26 mouse cellular contexts compared by ENCODE assay signal in genomic region chr9:60482165-60482564, GRCm38 (mm10). TPM values are rescaled to one million over a fixed set of nuclear protein-coding genes. Genes with fewer than 3 reads are reported as not detected.
DNase-seq lines count a peak whose midpoint lies in the region; ATAC-seq and TF ChIP-seq lines count a peak whose summit lies in the region.
"Had no signal": no experiment of that assay in that cellular context is flagged by ENCODE, and none has a peak within 500 bp of the region (broad histone marks: within the 10 kb centered on the region; RNA-seq: fewer than 3 reads in every experiment).

No protein-coding gene starts in this region.

- TF ChIP-seq POLR2A in heart, adult 2 months (IDR thresholded peaks at IDR 0.05; ENCODE audit: insufficient read depth, low read depth, low read length) = no peak
- no peak for TF ChIP-seq POLR2A in MEL (IDR thresholded peaks at IDR 0.05; ENCODE audit: control insufficient read depth in 1 of 2, insufficient read depth in 1 of 2, low read depth in 1 of 2, low read length in 2 of 2, poor library complexity in 1 of 2)

- H3K36me3 ChIP-seq in heart, embryonic 14.5 days (ENCODE audit: control insufficient read depth, insufficient read depth, low read length) = no peaks in the 10 kb centered on the region
- H3K36me3 ChIP-seq in heart, adult 2 months (ENCODE audit: control insufficient read depth, insufficient read depth, low read length) = no peaks in the 10 kb centered on the region
- H3K36me3 ChIP-seq in MEL (ENCODE audit: control insufficient read depth in 1 of 2, insufficient read depth in 2 of 2, low read length in 2 of 2) = no peaks in the 10 kb centered on the region
- H3K36me3 ChIP-seq in intestine, embryonic 15.5 days = 0 out of 2 replicates have a peak, but pooled peaks cover 3% of the 10 kb centered on the region
- H3K36me3 ChIP-seq: embryonic facial prominence, embryonic 13.5 days; forebrain, embryonic 12.5 days; hindbrain, embryonic 10.5 days; liver, embryonic 13.5 days; lung, embryonic 15.5 days; midbrain, embryonic 10.5 days; neural tube, embryonic 13.5 days had no signal

- no peak for TF ChIP-seq CTCF in heart, adult 2 months (IDR thresholded peaks at IDR 0.05)
- no peak for TF ChIP-seq CTCF in MEL (IDR thresholded peaks at IDR 0.05 in 2 of 3, conservative IDR thresholded peaks at IDR 0.05 in 1 of 3; ENCODE audit: control insufficient read depth in 1 of 3, insufficient read depth in 1 of 3, low read depth in 2 of 3, low read length in 3 of 3, poor library complexity in 1 of 3, severe bottlenecking in 1 of 3)

- intact Hi-C loops in heart, adult 2 months (cut with DNase I) = no loop called here

- TF ChIP-seq EP300 in heart, adult 2 months (IDR thresholded peaks at IDR 0.05; ENCODE audit: insufficient read depth, low read depth, low read length) = no peak
- no peak for TF ChIP-seq EP300 in MEL (IDR thresholded peaks at IDR 0.05; ENCODE audit: low read depth in 1 of 2, low read length in 2 of 2)

- no peaks in the 10 kb centered on the region for H3K9me3 ChIP-seq in heart, embryonic 14.5 days (ENCODE audit: control insufficient read depth, low read length)
- no peaks in the 10 kb centered on the region for H3K9me3 ChIP-seq in MEL (replicated peaks; ENCODE audit: insufficient read depth, low read length)
- no peaks in the 10 kb centered on the region for H3K9me3 ChIP-seq in intestine, embryonic 15.5 days
- H3K9me3 ChIP-seq: embryonic facial prominence, embryonic 13.5 days; forebrain, embryonic 12.5 days; hindbrain, embryonic 10.5 days; liver, embryonic 13.5 days; lung, embryonic 15.5 days; midbrain, embryonic 10.5 days; neural tube, embryonic 13.5 days had no signal

- peaks cover 11 to 15% of the 10 kb centered on the region in 2 experiments for H3K4me1 ChIP-seq in heart, embryonic 14.5 days (ENCODE audit: control insufficient read depth in 2 of 2, insufficient read depth in 2 of 2, low read length in 2 of 2)
- H3K4me1 ChIP-seq in heart, adult 2 months (ENCODE audit: control insufficient read depth, insufficient read depth, low read length) = no peaks in the 10 kb centered on the region
- no peaks in the 10 kb centered on the region for H3K4me1 ChIP-seq in MEL (ENCODE audit: control insufficient read depth in 1 of 2, insufficient read depth in 2 of 2, low read length in 2 of 2)
- peaks cover 10% of the 10 kb centered on the region for H3K4me1 ChIP-seq in intestine, embryonic 15.5 days (replicated peaks)
- H3K4me1 ChIP-seq: forebrain, embryonic 12.5 days; hindbrain, embryonic 10.5 days; midbrain, embryonic 10.5 days; neural tube, embryonic 13.5 days had no signal

- H3K79me2 ChIP-seq in heart, adult 2 months (replicated peaks; ENCODE audit: control insufficient read depth, insufficient read depth, low read length) = no peaks in the 10 kb centered on the region
- no peaks in the 10 kb centered on the region for H3K79me2 ChIP-seq in MEL (ENCODE audit: control insufficient read depth, insufficient read depth, low read length, poor library complexity)

- 15% methylated on average over 4 of the region's 4 CpGs for WGBS in heart, embryonic 14.5 days
- 39% methylated on average over 4 of the region's 4 CpGs for WGBS in heart, adult 2 months
- WGBS in intestine, embryonic 15.5 days = 72% methylated on average over 4 of the region's 4 CpGs

- peak overlapping the region; percentile 3; the same call in 1 of the 2 replicates for H3K4me2 ChIP-seq in heart, embryonic 14.5 days (ENCODE audit: low read length)
- no peak overlapping the region for H3K4me2 ChIP-seq in intestine, embryonic 15.5 days (replicated peaks)
- H3K4me2 ChIP-seq: embryonic facial prominence, embryonic 13.5 days; forebrain, embryonic 12.5 days; liver, embryonic 13.5 days; lung, embryonic 15.5 days; neural tube, embryonic 13.5 days had no signal

- H3K9ac ChIP-seq in heart, embryonic 14.5 days (ENCODE audit: low read length) = no peak overlapping the region
- H3K9ac ChIP-seq in heart, adult 2 months (ENCODE audit: low read depth, low read length) = no peak overlapping the region
- H3K9ac ChIP-seq in MEL (ENCODE audit: control insufficient read depth, low read depth, low read length, poor library complexity, severe bottlenecking) = no peak overlapping the region
- H3K9ac ChIP-seq in intestine, embryonic 15.5 days = no peak overlapping the region
- H3K9ac ChIP-seq: embryonic facial prominence, embryonic 13.5 days; forebrain, embryonic 12.5 days; liver, embryonic 13.5 days; lung, embryonic 15.5 days; neural tube, embryonic 13.5 days had no signal

- no peaks in the 10 kb centered on the region for H3K27me3 ChIP-seq in heart, embryonic 14.5 days (ENCODE audit: control insufficient read depth, insufficient read depth, low read length)
- no peaks in the 10 kb centered on the region for H3K27me3 ChIP-seq in heart, adult 2 months (ENCODE audit: control insufficient read depth, insufficient read depth, low read length)
- H3K27me3 ChIP-seq in MEL (ENCODE audit: control insufficient read depth in 1 of 2, insufficient read depth in 2 of 2, low read length in 2 of 2) = peaks cover 0 to 2% of the 10 kb centered on the region in 2 experiments; a peak in 1 of 4 replicates
- no peaks in the 10 kb centered on the region for H3K27me3 ChIP-seq in intestine, embryonic 15.5 days (replicated peaks)
- H3K27me3 ChIP-seq: embryonic facial prominence, embryonic 13.5 days; forebrain, embryonic 12.5 days; liver, embryonic 13.5 days; lung, embryonic 15.5 days; neural tube, embryonic 13.5 days had no signal

- no peak for DNase-seq in heart, adult 2 months
- DNase-seq in MEL (ENCODE audit: low read depth, low spot score) = peak; percentile 3
- DNase-seq in embryo, embryonic 9.5 days (ENCODE audit: extremely low spot score) = no peak
- DNase-seq: adrenal gland, postnatal 10 days; cerebellum, adult 18-20 months; cerebellum, postnatal 14 days; kidney, adult 11 months; layer of hippocampus, adult 9-11 months; liver, embryonic 13.5 days; thymus, postnatal 25 days had no signal

- peak overlapping the region; percentile 58 to 60 for H3K27ac ChIP-seq in heart, embryonic 14.5 days (replicated peaks in 1 of 2; ENCODE audit: control insufficient read depth in 1 of 2, insufficient read depth in 1 of 2, low read depth in 2 of 2, low read length in 2 of 2)
- no peak overlapping the region for H3K27ac ChIP-seq in heart, adult 2 months
- no peak overlapping the region for H3K27ac ChIP-seq in MEL (ENCODE audit: control insufficient read depth, low read depth, low read length)
- peak overlapping the region; percentile 56; the same call in 1 of the 2 replicates for H3K27ac ChIP-seq in intestine, embryonic 15.5 days
- H3K27ac ChIP-seq: embryonic facial prominence, embryonic 13.5 days; forebrain, embryonic 12.5 days; hindbrain, embryonic 10.5 days; kidney, postnatal 0 days; liver, embryonic 13.5 days; lung, embryonic 15.5 days; midbrain, embryonic 10.5 days; neural tube, embryonic 13.5 days had no signal

- no peak overlapping the region for H3K4me3 ChIP-seq in heart, embryonic 14.5 days (ENCODE audit: control insufficient read depth in 1 of 2, insufficient read depth in 1 of 2, low read depth in 1 of 2, low read length in 2 of 2)
- no peak overlapping the region for H3K4me3 ChIP-seq in heart, adult 2 months
- H3K4me3 ChIP-seq in MEL (ENCODE audit: control insufficient read depth in 1 of 2, insufficient read depth in 1 of 2, low read depth in 2 of 2, low read length in 2 of 2) = no peak overlapping the region
- H3K4me3 ChIP-seq in intestine, embryonic 15.5 days (replicated peaks) = no peak overlapping the region
- H3K4me3 ChIP-seq: embryonic facial prominence, embryonic 13.5 days; erythroblast, embryonic 14.5 days; forebrain, embryonic 12.5 days; hindbrain, embryonic 10.5 days; liver, embryonic 13.5 days; lung, embryonic 15.5 days; midbrain, embryonic 10.5 days; myocyte; neural tube, embryonic 13.5 days had no signal

- ATAC-seq in heart, embryonic 14.5 days (ENCODE audit: insufficient number of reproducible peaks, insufficient read depth, low FRiP score, low read depth) = no peak
- ATAC-seq in intestine, embryonic 15.5 days = peak; percentile 58
- ATAC-seq in megakaryocyte-erythroid progenitor cell, adult 5-6 weeks (replicated peaks; ENCODE audit: low FRiP score, low TSS enrichment, poor library complexity, severe bottlenecking) = peak; percentile 44; the same call in 1 of the 2 replicates
- no peak for ATAC-seq in megakaryocyte, adult 5-6 weeks (ENCODE audit: poor library complexity, severe bottlenecking)
- ATAC-seq: activated CD4-positive, CD25-positive, alpha-beta regulatory T cell, adult 4 months; hindbrain, embryonic 16.5 days; midbrain, embryonic 16.5 days had no signal

- TF ChIP-seq RAD21 in MEL (IDR thresholded peaks at IDR 0.05; ENCODE audit: low read depth, low read length) = no peak

TF ChIP-seq in MEL, 35 proteins besides CTCF, POLR2A, EP300 and RAD21 (continues in another document):
- TF ChIP-seq E2F4 (IDR thresholded peaks at IDR 0.05; ENCODE audit: borderline replicate concordance, low read depth, low read length) (no peak), MAZ (IDR thresholded peaks at IDR 0.05; ENCODE audit: low read depth, low read length) (no peak), TCF12 (IDR thresholded peaks at IDR 0.05; ENCODE audit: low read depth, low read length) (no peak), ELF1 (IDR thresholded peaks at IDR 0.05; ENCODE audit: low read depth, low read length) (no peak), ETS1 (IDR thresholded peaks at IDR 0.05; ENCODE audit: low read depth, low read length) (no peak), RCOR1 (IDR thresholded peaks at IDR 0.05; ENCODE audit: low read depth, low read length) (no peak), MXI1 (IDR thresholded peaks at IDR 0.05; ENCODE audit: low read depth, low read length) (no peak), MYC (IDR thresholded peaks at IDR 0.05; ENCODE audit: low read depth, low read length) (no peak), ZMIZ1 (IDR thresholded peaks at IDR 0.05; ENCODE audit: low read depth, low read length) (no peak), JUND (IDR thresholded peaks at IDR 0.05; ENCODE audit: low read depth, low read length) (no peak), MAX (IDR thresholded peaks at IDR 0.05; ENCODE audit: low read length) (no peak), NELFE (IDR thresholded peaks at IDR 0.05; ENCODE audit: low read depth, low read length) (no peak)

RNA-seq across cellular contexts. Expression of gene Thsd4, which starts 39.7 kb away (rescaled TPM):
- 9.4 and 9.5 TPM in 2 replicates for polyA plus RNA-seq in heart, embryonic 14.5 days (2014; fragmentation: Nextera tagmentation; extraction: Ambion mirVana)
- 1 to 10 TPM; 4.3 to 5.2 TPM for total RNA-seq in heart, adult 2 months (2021)
- polyA plus RNA-seq in heart, adult 2 months (2012; rRNA removed) = 3.5 and 5.8 TPM in 2 replicates
- total RNA-seq in MEL (2012; rRNA removed) = 0.08 TPM in 1 of 2 replicates, not detected in the other
- under 1 TPM in 1 of 2 experiments, not detected in 1; 0.08 TPM for polyA plus RNA-seq in MEL (2012; ENCODE audit: insufficient read depth in 1 of 2, insufficient read length in 2 of 2, low read depth in 1 of 2, low replicate concordance in 2 of 2, missing spikeins in 1 of 2)
- polyA plus RNA-seq in intestine, embryonic 15.5 days (2015; fragmentation: Nextera tagmentation; extraction: Ambion mirVana) = 23.2 and 25.8 TPM in 2 replicates
- 1.1 and 1.3 TPM in 2 replicates for total RNA-seq in megakaryocyte-erythroid progenitor cell, adult 5-6 weeks (2014; fragmentation: Nextera tagmentation)
- total RNA-seq in megakaryocyte-erythroid progenitor cell, adult 5-6 weeks (2017) = 0.80 TPM in 1 of 2 replicates, not detected in the other
- not detected in 2 replicates for total RNA-seq in megakaryocyte, adult 5-6 weeks (2015)
- 0.07 and 0.20 TPM in 2 replicates for total RNA-seq in megakaryocyte, adult 5-6 weeks (2017)
- polyA plus RNA-seq: activated CD4-positive, CD25-positive, alpha-beta regulatory T cell, adult 4 months had no signal

Comparison
In these comparisons a context has a peak if more than half of its experiments do, and no peak if none do; other contexts are left out.
1. H3K27ac ChIP-seq: peak in heart, embryonic 14.5 days (2 of 2) and intestine, embryonic 15.5 days (single experiment); none in heart, adult 2 months (single experiment) and MEL (single experiment).
2. ATAC-seq: peak in intestine, embryonic 15.5 days (single experiment) and megakaryocyte-erythroid progenitor cell, adult 5-6 weeks (single experiment); none in heart, embryonic 14.5 days (single experiment) and megakaryocyte, adult 5-6 weeks (single experiment).